Mouse (Mus musculus) thymus, adult 2 months (tissue): ENCODE results near the gene Ldlr. TPM values are rescaled to one million over a fixed set of nuclear protein-coding genes. Genes with fewer than 3 reads are reported as not detected.
A peak's percentile ranks its signal among the peaks of the same experiment; 100 is the strongest.

Source experiments
- DNase-seq: peaks from one replicate; pipeline ENCODE4 v3.0.0; 2021
- H3K27ac ChIP-seq: fragments of 200-500 bp; 2 replicates; pipeline ENCODE4 v1.5.1; 2012; ENCODE audit warnings: low read length, control low read depth; ENCODE audit not compliant: control insufficient read depth, insufficient read depth
- H3K27me3 ChIP-seq: fragments of 200-500 bp; 2 replicates; pipeline ENCODE4 v1.6.1; 2012; ENCODE audit warnings: mild to moderate bottlenecking, low read length, moderate library complexity, mixed read lengths; ENCODE audit not compliant: control insufficient read depth, insufficient read depth
- H3K36me3 ChIP-seq: fragments of 200-500 bp; 2 replicates; pipeline ENCODE4 v1.6.1; 2012; ENCODE audit warnings: mild to moderate bottlenecking, low read length, moderate library complexity; ENCODE audit not compliant: control insufficient read depth, insufficient read depth
- H3K4me1 ChIP-seq: fragments of 200-500 bp; replicated peaks from 2 replicates; pipeline ENCODE4 v1.6.1; 2012; ENCODE audit warnings: low read length; ENCODE audit not compliant: control insufficient read depth, insufficient read depth
- H3K4me3 ChIP-seq: fragments of 200-500 bp; 2 replicates; pipeline ENCODE4 v1.5.1; 2012; ENCODE audit warnings: mild to moderate bottlenecking, low read length, control low read depth, moderate library complexity; ENCODE audit not compliant: control insufficient read depth, insufficient read depth
- CTCF ChIP-seq: fragments of 200-500 bp; IDR thresholded peaks from 2 replicates; pipeline ENCODE4 v1.5.1; 2012; ENCODE audit warnings: mild to moderate bottlenecking, control low read depth, low read length, moderate library complexity, borderline replicate concordance; ENCODE audit not compliant: control insufficient read depth, poor library complexity, insufficient read depth; ENCODE audit errors: extremely low read depth
- POLR2A ChIP-seq: fragments of 200-500 bp; IDR thresholded peaks from 2 replicates; pipeline ENCODE4 v1.6.1; 2012; ENCODE audit warnings: mild to moderate bottlenecking, low read length, control low read depth, moderate library complexity; ENCODE audit not compliant: control insufficient read depth, poor library complexity, insufficient read depth; ENCODE audit errors: extremely low read depth
- WGBS: fragments of 180-500 bp; shearing (Covaris S2); methylation state at CpG from one replicate; pipeline ENCODE4 v1.1.7; 2018; 5-methylcytosine and 5-hydroxymethylcytosine counted together
- polyA plus RNA-seq: library from polyadenylated mRNA; depleted of rRNA; stranded (reverse); fragments of >200 nt; gene quantifications from 2 replicates; pipeline ENCODE4 v1.2.3, GENCODE M21; 2012; rRNA removed

Ldlr gene
- 23.9 and 30.5 TPM in 2 replicates for polyA plus RNA-seq

DNA sequence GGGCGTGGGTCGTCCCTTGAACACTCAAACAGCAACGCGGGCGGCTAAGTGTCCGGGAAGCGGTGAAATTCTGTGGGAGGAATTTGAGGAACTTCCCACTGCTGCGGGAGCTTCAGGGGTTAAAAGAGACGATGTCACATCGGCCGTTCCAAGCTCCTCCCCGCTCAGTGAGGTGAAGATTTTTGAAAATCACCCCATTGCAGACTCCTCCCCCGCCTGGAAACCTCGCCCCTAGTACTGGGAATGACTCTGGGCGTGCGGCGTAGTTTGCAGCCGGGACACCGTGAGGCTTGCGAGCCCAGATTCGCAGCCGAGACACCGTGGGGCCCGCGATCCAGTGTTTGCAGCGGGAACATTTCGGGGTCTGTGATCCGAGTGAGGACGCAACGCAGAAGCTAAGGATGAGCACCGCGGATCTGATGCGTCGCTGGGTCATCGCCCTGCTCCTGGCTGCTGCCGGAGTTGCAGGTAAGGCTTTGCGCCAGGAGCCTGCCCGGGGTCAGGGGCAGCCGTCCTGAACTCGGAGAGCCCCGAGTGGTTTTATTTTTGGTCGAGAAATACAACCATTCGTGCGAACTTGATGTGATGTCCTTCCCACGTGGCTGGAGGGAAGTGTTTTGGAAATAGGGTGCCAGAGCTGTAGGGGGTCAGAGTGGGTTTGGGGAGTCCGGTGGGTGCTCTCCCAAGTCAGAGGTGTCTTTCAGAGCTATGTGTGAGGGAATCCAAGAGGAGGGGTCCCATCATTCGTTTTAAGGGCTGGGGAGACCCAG, at the start of gene Ldlr:
Ldlr (plus strand) TSS at position 107 of the 770 bp plus-strand sequence.
- no peak within 1 kb of the TSS for H3K27ac ChIP-seq

DNA sequence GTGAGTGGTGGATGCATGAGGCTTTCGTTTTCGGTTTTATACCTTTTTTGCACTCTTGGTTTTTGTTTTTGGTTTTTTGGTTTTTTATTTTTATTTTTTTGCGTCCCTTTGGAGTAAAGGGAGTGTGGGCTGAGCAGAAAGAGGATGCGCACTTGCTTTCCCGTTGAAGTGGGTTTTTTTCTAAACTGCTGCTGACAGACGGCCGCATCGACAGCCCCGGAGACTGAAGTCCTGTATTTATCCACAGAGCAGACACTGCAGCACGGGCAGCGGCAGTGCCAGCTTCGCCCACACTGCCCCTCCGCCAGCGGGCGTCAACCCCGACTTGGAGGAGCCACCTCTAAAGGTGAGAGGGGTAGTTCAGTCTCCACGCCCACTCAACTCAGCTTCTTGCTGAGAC, 45.6 kb upstream of the Ldlr start:
- H3K4me1 ChIP-seq, result no peaks in the 10 kb centered on the region

More for the DNA sequence above, at the start of gene Ldlr:
- no peaks in the 10 kb centered on the region for H3K36me3 ChIP-seq
- TF ChIP-seq CTCF (no peak), POLR2A (no peak)
- peaks cover 18% of the 10 kb centered on the region for H3K4me1 ChIP-seq
- peak within 1 kb of the TSS; percentile 52 for H3K4me3 ChIP-seq
- no peaks in the 10 kb centered on the region for H3K27me3 ChIP-seq
- DNase-seq, result peak; percentile 51
- under 1% methylated on average over 47 of the region's 47 CpGs for WGBS

DNA sequence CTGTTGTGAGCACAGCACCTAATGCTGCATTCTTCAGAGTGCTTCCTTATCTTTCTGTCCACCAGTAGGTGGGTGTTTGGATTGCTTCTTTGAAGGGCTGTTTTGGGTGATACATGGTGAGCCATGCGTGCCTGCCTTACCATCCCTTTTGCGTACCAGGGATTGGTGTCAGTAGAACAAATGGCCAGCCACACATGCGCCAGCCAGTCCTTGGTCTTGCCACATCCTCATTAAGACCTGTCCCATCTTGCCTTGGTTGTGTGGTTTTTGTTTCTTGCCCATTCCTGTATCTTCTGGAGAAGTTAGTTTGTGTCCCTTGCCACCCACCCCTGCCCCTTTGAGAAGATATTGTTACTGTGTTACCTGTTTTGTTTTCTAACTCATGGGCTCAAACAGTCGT, 42.8 kb upstream of the Ldlr start:
- 93% methylated on average over 4 of the region's 4 CpGs for WGBS
- Histone ChIP-seq H3K4me1 (no peaks in the 10 kb centered on the region), H3K36me3 (peaks cover 80% of the 10 kb centered on the region), H3K27ac (no peak overlapping the region), H3K4me3 (no peak overlapping the region), H3K27me3 (no peaks in the 10 kb centered on the region)
- DNase-seq, result no peak
- TF ChIP-seq POLR2A (no peak), CTCF (no peak)

More for the DNA sequence above, 45.6 kb upstream of the Ldlr start:
- Histone ChIP-seq H3K4me3 (no peak overlapping the region), H3K27ac (no peak overlapping the region), H3K36me3 (peaks cover 90% of the 10 kb centered on the region), H3K27me3 (no peaks in the 10 kb centered on the region)
- TF ChIP-seq CTCF (no peak), POLR2A (no peak)
- 96% methylated on average over 17 of the region's 17 CpGs for WGBS
- DNase-seq, result no peak

DNA sequence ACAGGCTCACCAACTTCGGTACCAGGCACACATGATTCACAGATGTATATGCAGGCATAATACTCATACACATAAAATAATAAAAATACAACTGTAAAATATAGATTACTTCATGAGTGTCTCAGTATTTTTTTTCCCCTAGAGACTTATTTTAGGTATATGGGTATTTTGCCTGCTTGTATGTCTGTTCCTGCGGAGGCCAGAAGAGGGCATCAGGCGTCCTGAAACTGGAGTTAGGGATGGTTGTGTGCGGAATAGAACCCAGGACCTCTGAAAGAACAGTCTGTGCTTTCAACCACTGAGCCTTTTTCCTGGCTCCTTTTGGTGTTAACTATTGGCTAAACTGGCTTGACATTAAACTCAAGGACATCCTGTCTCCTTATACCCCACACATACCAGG, 40.5 kb upstream of the Ldlr start:
- Histone ChIP-seq H3K4me1 (no peaks in the 10 kb centered on the region), H3K27me3 (no peaks in the 10 kb centered on the region), H3K36me3 (peaks cover 78% of the 10 kb centered on the region), H3K27ac (no peak overlapping the region), H3K4me3 (no peak overlapping the region)
- 92% methylated on average over 4 of the region's 4 CpGs for WGBS
- no peak for TF ChIP-seq POLR2A
- no peak for TF ChIP-seq CTCF
- DNase-seq, result no peak

DNA sequence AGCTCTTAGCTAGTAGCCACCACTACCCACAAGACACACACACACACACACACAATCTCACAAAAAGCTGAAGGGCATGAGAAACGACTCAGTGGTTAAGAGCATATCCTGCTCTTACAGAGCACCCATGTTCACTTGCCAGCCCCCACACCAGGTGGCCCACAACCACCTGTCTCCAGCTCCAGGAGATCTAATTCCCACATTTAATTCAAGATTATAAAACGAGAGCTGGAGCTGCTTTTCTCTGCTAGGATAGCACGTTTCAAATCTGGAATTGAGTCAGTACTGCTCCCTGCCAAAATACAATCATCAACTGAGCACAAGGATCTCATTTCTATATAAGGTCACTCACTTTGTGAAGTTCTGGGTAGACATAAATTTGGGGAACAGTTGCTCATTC, 39.4 kb upstream of the Ldlr start:
- Histone ChIP-seq H3K27me3 (no peaks in the 10 kb centered on the region), H3K36me3 (peaks cover 77% of the 10 kb centered on the region), H3K4me1 (no peaks in the 10 kb centered on the region), H3K27ac (no peak overlapping the region), H3K4me3 (no peak overlapping the region)
- TF ChIP-seq CTCF, result no peak
- TF ChIP-seq POLR2A, result no peak
- no peak for DNase-seq
- WGBS, result 32% methylated on average over 3 of the region's 3 CpGs

DNA sequence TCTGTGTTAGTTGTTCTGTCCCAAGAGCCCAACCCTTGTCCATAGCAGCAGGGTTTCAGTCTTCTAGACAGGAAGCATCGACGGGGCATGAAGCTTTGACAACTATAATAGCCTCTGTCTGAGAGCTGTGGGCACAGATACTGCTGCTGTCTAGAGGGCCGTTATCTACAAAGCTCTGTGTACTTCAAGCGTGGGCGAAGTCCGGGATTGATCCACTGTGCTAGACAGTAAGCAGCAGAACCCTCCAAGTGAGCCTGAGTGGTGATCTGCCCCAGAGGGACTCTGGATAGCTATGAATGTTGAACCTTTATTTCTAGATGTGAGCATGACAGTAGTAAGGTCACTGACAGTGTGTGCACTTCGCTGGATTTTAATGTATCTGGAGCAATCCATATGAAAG, 34.7 kb upstream of the Ldlr start:
- TF ChIP-seq POLR2A, result no peak
- TF ChIP-seq CTCF, result no peak
- Histone ChIP-seq H3K4me1 (no peaks in the 10 kb centered on the region), H3K27me3 (no peaks in the 10 kb centered on the region), H3K4me3 (no peak overlapping the region), H3K36me3 (peaks cover 74% of the 10 kb centered on the region), H3K27ac (no peak overlapping the region)
- WGBS, result 96% methylated on average over 7 of the region's 7 CpGs
- DNase-seq, result no peak

DNA sequence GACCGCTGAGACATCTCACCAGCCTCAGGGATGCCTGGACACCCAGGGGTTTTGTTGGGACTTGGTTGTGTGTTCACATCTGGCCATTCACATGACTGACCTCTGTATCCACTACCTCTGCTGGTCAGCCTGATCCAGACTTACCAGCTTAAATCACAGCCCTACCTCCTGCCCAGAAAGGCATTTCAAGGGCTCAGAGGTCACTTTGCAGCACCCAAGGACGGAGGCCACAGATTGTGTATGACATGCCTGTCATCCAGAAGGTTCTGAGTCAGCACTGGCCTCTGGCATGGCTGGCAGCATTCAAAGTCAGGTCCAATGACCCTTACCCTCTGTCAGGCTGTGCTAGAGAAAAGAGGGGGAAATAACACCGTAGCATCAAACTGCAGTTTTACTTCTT, 33.3 kb upstream of the Ldlr start:
- DNase-seq, result no peak
- TF ChIP-seq POLR2A (no peak), CTCF (no peak)
- WGBS, result 96% methylated on average over 3 of the region's 3 CpGs
- Histone ChIP-seq H3K27ac (no peak overlapping the region), H3K27me3 (no peaks in the 10 kb centered on the region), H3K4me1 (no peaks in the 10 kb centered on the region), H3K4me3 (no peak overlapping the region), H3K36me3 (peaks cover 75% of the 10 kb centered on the region)
